In the genomic region with DNA sequence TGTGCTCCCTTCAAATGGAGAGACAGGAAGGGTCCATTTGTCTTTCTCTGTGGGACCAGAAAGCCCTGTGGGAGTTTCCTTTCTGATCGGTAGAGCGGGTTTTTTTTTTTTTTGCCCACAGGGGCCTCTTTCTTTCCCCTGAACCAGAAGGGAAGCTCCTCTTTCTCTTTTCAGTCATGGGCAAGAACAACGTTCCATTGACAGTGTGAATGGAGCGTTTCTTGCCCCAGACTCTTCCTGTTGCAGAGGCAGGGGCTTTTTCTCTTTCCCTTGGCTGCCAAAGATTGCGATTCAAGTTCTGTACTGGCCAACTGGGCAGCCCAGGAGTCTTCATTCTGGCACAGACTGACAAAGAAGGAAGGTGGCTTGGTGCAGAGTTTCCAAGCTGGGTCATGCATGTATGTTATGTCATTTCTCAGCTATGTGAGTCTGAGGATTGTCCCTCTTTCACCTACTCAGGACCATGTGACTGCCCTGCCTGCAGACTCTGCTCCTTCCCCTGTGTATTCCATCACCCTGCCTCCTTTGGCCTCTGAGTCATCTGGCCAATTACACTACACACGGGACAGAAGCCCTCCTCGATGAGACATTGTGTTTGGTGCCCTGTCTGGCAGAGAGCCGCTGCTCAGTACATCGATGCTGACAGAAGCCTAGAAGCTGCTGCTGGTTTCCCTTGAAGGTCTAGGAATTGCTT, we compare ENCODE assay signal across 9 mouse cellular contexts. TPM values are rescaled to one million over a fixed set of nuclear protein-coding genes. Genes with fewer than 3 reads are reported as not detected.
DNase-seq lines count a peak whose midpoint lies in the region; ATAC-seq and TF ChIP-seq lines count a peak whose summit lies in the region.
"Had no signal": no experiment of that assay in that cellular context is flagged by ENCODE, and none has a peak within 500 bp of the region (broad histone marks: within the 10 kb centered on the region; RNA-seq: fewer than 3 reads in every experiment).

No protein-coding gene starts in this region.

- ATAC-seq in intestine, postnatal 0 days: peak; percentile 96

- H3K27ac ChIP-seq in cerebellum, adult 2 months (ENCODE audit: insufficient read depth, low read length): peak overlapping the region; percentile 53; the same call in 1 of the 2 replicates
- H3K27ac ChIP-seq in intestine, postnatal 0 days (ENCODE audit: low read depth, low read length): peak overlapping the region; percentile 95
- H3K27ac ChIP-seq in layer of hippocampus, adult 2 months: no peak overlapping the region
- H3K27ac ChIP-seq: limb, embryonic 12.5 days had no signal

- no peaks in the 10 kb centered on the region for H3K27me3 ChIP-seq in cerebellum, adult 2 months (ENCODE audit: control insufficient read depth, insufficient read depth, low read length)
- H3K27me3 ChIP-seq in intestine, postnatal 0 days (replicated peaks; ENCODE audit: control insufficient read depth, insufficient read depth, low read length): no peaks in the 10 kb centered on the region
- H3K27me3 ChIP-seq: limb, embryonic 12.5 days had no signal

- no peaks in the 10 kb centered on the region for H3K9me3 ChIP-seq in intestine, postnatal 0 days (ENCODE audit: control insufficient read depth)
- H3K9me3 ChIP-seq: limb, embryonic 12.5 days had no signal

- H3K9ac ChIP-seq in intestine, postnatal 0 days (ENCODE audit: low read depth, low read length): peak overlapping the region; percentile 7; the same call in 1 of the 2 replicates
- H3K9ac ChIP-seq: limb, embryonic 12.5 days had no signal

- no peaks in the 10 kb centered on the region for H3K36me3 ChIP-seq in intestine, postnatal 0 days (ENCODE audit: control insufficient read depth, insufficient read depth)
- H3K36me3 ChIP-seq: limb, embryonic 12.5 days had no signal

- no peak for DNase-seq in cerebellum, adult 2 months
- no peak for DNase-seq in cerebellum, postnatal 10 days
- DNase-seq in urinary bladder, postnatal 25 days (ENCODE audit: low spot score): peak; percentile 18
- no peak for DNase-seq in urinary bladder, postnatal 4 days (ENCODE audit: low spot score in 2 of 2)
- no peak for DNase-seq in layer of hippocampus, adult 2 months (ENCODE audit: low spot score in 2 of 2)
- DNase-seq in gastrocnemius, postnatal 14 days: no peak
- no peak for DNase-seq in layer of hippocampus, adult 8-10 months (ENCODE audit: low spot score in 2 of 2)

- TF ChIP-seq POLR2A in cerebellum, adult 2 months (IDR thresholded peaks at IDR 0.05; ENCODE audit: borderline replicate concordance, insufficient read depth, low read length): no peak

- no peak overlapping the region for H3K4me2 ChIP-seq in intestine, postnatal 0 days (replicated peaks; ENCODE audit: low read depth)
- H3K4me2 ChIP-seq: limb, embryonic 12.5 days had no signal

- H3K4me3 ChIP-seq in cerebellum, adult 2 months (replicated peaks; ENCODE audit: insufficient read depth, low read depth, low read length): no peak overlapping the region
- H3K4me3 ChIP-seq in intestine, postnatal 0 days (ENCODE audit: low read depth, low read length): no peak overlapping the region
- no peak overlapping the region for H3K4me3 ChIP-seq in layer of hippocampus, adult 2 months
- H3K4me3 ChIP-seq: limb, embryonic 12.5 days had no signal

- WGBS in cerebellum, adult 2 months: 27% methylated on average over 9 of the region's 9 CpGs
- 37% methylated on average over 9 of the region's 9 CpGs for WGBS in intestine, postnatal 0 days

- H3K4me1 ChIP-seq in cerebellum, adult 2 months (ENCODE audit: control insufficient read depth, insufficient read depth, low read length): no peaks in the 10 kb centered on the region
- no peaks in the 10 kb centered on the region; the same call in 1 of the 2 replicates for H3K4me1 ChIP-seq in intestine, postnatal 0 days (replicated peaks; ENCODE audit: control insufficient read depth, insufficient read depth, low read length)
- H3K4me1 ChIP-seq: limb, embryonic 12.5 days had no signal

- intact Hi-C loops in gastrocnemius, postnatal 14 days (cut with DNase I; ENCODE audit: low total_unique reads): no loop called here

- TF ChIP-seq CTCF in cerebellum, adult 2 months (IDR thresholded peaks at IDR 0.05; ENCODE audit: borderline replicate concordance, insufficient read depth, low read depth, low read length): no peak
- TF ChIP-seq CTCF in intestine, postnatal 0 days (IDR thresholded peaks at IDR 0.05; ENCODE audit: low read depth): no peak
- TF ChIP-seq CTCF in layer of hippocampus, adult 2 months (conservative IDR thresholded peaks at IDR 0.05): no peak

RNA-seq across cellular contexts. Expression of a gene that starts 7.6 kb away (rescaled TPM):
- 43.1 and 47.2 TPM in 2 replicates for polyA plus RNA-seq in cerebellum, adult 2 months (2012; rRNA removed)
- polyA plus RNA-seq in intestine, postnatal 0 days (2015; fragmentation: Nextera tagmentation; extraction: Ambion mirVana): 35.8 and 36.7 TPM in 2 replicates
- 10 to 100 TPM; 68.9 TPM for total RNA-seq in layer of hippocampus, adult 2 months (2021)
- 10 to 100 TPM; 21.5 to 25.3 TPM for total RNA-seq in gastrocnemius, postnatal 14 days (2021)
- total RNA-seq in layer of hippocampus, adult 8-10 months (2022): 10 to 100 TPM; 61.6 to 70.6 (median 67.7) TPM
